18 mouse cellular contexts compared by ENCODE assay signal in genomic region chr12:117236981-117237380, GRCm38 (mm10).
"Had no signal": no experiment of that assay in that cellular context is flagged by ENCODE, and none has a peak within 500 bp of the region (broad histone marks: within the 10 kb centered on the region; RNA-seq: fewer than 3 reads in every experiment).

No protein-coding gene starts in this region.

- H3K4me1 ChIP-seq: liver, embryonic 13.5 days; liver, embryonic 15.5 days; lung, embryonic 15.5 days; megakaryocyte, embryonic 14.5 days; stomach, embryonic 15.5 days had no signal

- H3K4me3 ChIP-seq: liver, embryonic 13.5 days; liver, embryonic 15.5 days; lung, embryonic 15.5 days; megakaryocyte, embryonic 14.5 days; neural tube, embryonic 12.5 days; stomach, embryonic 15.5 days had no signal

- ATAC-seq: liver, postnatal 0 days; lung, postnatal 0 days had no signal

- H3K9me3 ChIP-seq: liver, embryonic 13.5 days; liver, embryonic 15.5 days; lung, embryonic 15.5 days; neural tube, embryonic 12.5 days; stomach, embryonic 15.5 days had no signal

- H3K27ac ChIP-seq: liver, embryonic 13.5 days; liver, embryonic 15.5 days; lung, embryonic 15.5 days; macrophage; neural tube, embryonic 12.5 days; stomach, embryonic 15.5 days; stomach, postnatal 0 days had no signal

- H3K9ac ChIP-seq: liver, embryonic 13.5 days; liver, embryonic 15.5 days; liver, postnatal 0 days; lung, embryonic 15.5 days; neural tube, embryonic 12.5 days; stomach, embryonic 15.5 days had no signal

- H3K27me3 ChIP-seq: lung, embryonic 15.5 days; megakaryocyte, embryonic 14.5 days; neural tube, embryonic 12.5 days; stomach, embryonic 15.5 days had no signal

- H3K4me2 ChIP-seq: liver, embryonic 11.5 days; liver, embryonic 13.5 days; liver, embryonic 15.5 days; lung, embryonic 15.5 days; neural tube, embryonic 12.5 days; stomach, embryonic 15.5 days had no signal

- DNase-seq: liver, embryonic 13.5 days; liver, postnatal 0 days; lung, adult 2 months; lung, postnatal 14 days; lung, postnatal 36 days; midbrain, embryonic 14.5 days; thymus, adult 18-20 months; thymus, postnatal 14 days; thymus, postnatal 36 days had no signal

- H3K36me3 ChIP-seq: liver, embryonic 13.5 days; liver, embryonic 15.5 days; lung, embryonic 15.5 days; stomach, embryonic 15.5 days had no signal
